In the genomic region with DNA sequence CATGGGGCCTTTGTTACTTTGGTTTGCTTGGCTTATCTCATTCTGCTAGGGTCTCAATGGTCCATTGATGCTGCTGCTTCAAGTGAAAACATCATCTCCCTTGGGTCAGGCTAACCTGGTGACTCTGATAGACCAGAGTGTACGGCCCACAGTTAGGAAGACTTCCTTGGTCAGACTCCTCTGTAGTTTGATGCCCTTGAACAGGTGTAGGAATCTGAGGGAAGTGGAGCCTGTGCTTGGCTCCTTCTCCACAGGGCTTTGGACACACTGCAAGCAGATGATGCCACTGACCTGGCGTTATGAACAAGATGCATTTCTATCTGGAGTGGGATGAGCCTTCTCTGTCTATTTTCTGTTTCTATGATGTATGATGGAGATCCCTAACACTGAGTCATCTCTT, we compare ENCODE assay signal across 16 mouse cellular contexts. TPM values are rescaled to one million over a fixed set of nuclear protein-coding genes. Genes with fewer than 3 reads are reported as not detected.
"Had no signal": no experiment of that assay in that cellular context is flagged by ENCODE, and none has a peak within 500 bp of the region (broad histone marks: within the 10 kb centered on the region; RNA-seq: fewer than 3 reads in every experiment).

No protein-coding gene starts in this region.

- H3K27me3 ChIP-seq: neural tube, embryonic 15.5 days; stomach, embryonic 15.5 days had no signal

- H3K36me3 ChIP-seq: neural tube, embryonic 15.5 days; stomach, embryonic 15.5 days had no signal

- H3K4me3 ChIP-seq: neural tube, embryonic 15.5 days; stomach, embryonic 15.5 days had no signal

- DNase-seq: retina, postnatal 1 day; right cerebral cortex, adult 18-20 months; right cerebral cortex, postnatal 14 days; right cerebral cortex, postnatal 25 days; right cerebral cortex, postnatal 4 days; spleen, adult 18-20 months; thymus, adult 18-20 months; thymus, adult 2 months; thymus, postnatal 14 days; thymus, postnatal 25 days; thymus, postnatal 36 days; thymus, postnatal 4 days had no signal

- H3K27ac ChIP-seq: neural tube, embryonic 15.5 days; stomach, embryonic 15.5 days; stomach, postnatal 0 days had no signal

- H3K9me3 ChIP-seq: neural tube, embryonic 15.5 days; stomach, embryonic 15.5 days had no signal

- H3K4me2 ChIP-seq: neural tube, embryonic 15.5 days; stomach, embryonic 15.5 days had no signal

- H3K4me1 ChIP-seq: stomach, embryonic 15.5 days had no signal

- H3K9ac ChIP-seq: neural tube, embryonic 15.5 days; stomach, embryonic 15.5 days had no signal

RNA-seq across cellular contexts. Expression of a gene that starts 11.1 kb away (rescaled TPM):
- polyA plus RNA-seq: thymus, postnatal 0 days had no signal
